Mouse (Mus musculus): ENCODE measurements around the gene Crybg2. TPM values are rescaled to one million over a fixed set of nuclear protein-coding genes. Genes with fewer than 3 reads are reported as not detected.

Crybg2 gene
- polyA plus RNA-seq, 1 experiment from 2014 or later = 4.2 TPM

GRCm38 (mm10) chr4:134114038-134114437 lies 53.4 kb downstream of the Crybg2 start:
- Histone ChIP-seq H3K36me3 (ENCODE audit: control insufficient read depth, insufficient read depth, low read length) (no peaks in the 10 kb centered on the region), H3K27ac (ENCODE audit: low read length) (no peak overlapping the region), H3K27me3 (ENCODE audit: control insufficient read depth, insufficient read depth, low read depth, low read length) (no peaks in the 10 kb centered on the region), H3K4me1 (replicated peaks; ENCODE audit: control insufficient read depth, insufficient read depth, low read length) (no peaks in the 10 kb centered on the region), H3K4me2 (ENCODE audit: low read depth, low read length) (no peak overlapping the region), H3K9ac (ENCODE audit: low read length) (no peak overlapping the region), H3K4me3 (ENCODE audit: low read length) (no peak overlapping the region), H3K9me3 (ENCODE audit: control insufficient read depth, low read length) (no peaks in the 10 kb centered on the region)
- WGBS = 85% methylated on average over 4 of the region's 4 CpGs
- ATAC-seq (ENCODE audit: low read depth) = no peak

- Histone ChIP-seq H3K36me3 (ENCODE audit: control insufficient read depth, insufficient read depth, low read length) (no peaks in the 10 kb centered on the region), H3K4me2 (ENCODE audit: low read depth, low read length) (no peak overlapping the region), H3K27me3 (ENCODE audit: control insufficient read depth, insufficient read depth, low read depth, low read length) (no peaks in the 10 kb centered on the region), H3K4me3 (ENCODE audit: low read length) (no peak overlapping the region), H3K27ac (ENCODE audit: low read length) (peak overlapping the region; percentile 32; the same call in 1 of the 2 replicates), H3K4me1 (replicated peaks; ENCODE audit: control insufficient read depth, insufficient read depth, low read length) (no peaks in the 10 kb centered on the region), H3K9me3 (ENCODE audit: control insufficient read depth, low read length) (no peaks in the 10 kb centered on the region), H3K9ac (ENCODE audit: low read length) (no peak overlapping the region)
- WGBS = 60% methylated on average over 16 of the region's 16 CpGs
- peak; percentile 35 for ATAC-seq (ENCODE audit: low read depth)
Observed at GRCm38 (mm10) chr4:134115215-134116144, 54.9 kb downstream of the Crybg2 start.

GRCm38 (mm10) chr4:134116501-134116900 lies 55.9 kb downstream of the Crybg2 start:
- Histone ChIP-seq H3K4me3 (ENCODE audit: low read length) (no peak overlapping the region), H3K9ac (ENCODE audit: low read length) (no peak overlapping the region), H3K27me3 (ENCODE audit: control insufficient read depth, insufficient read depth, low read depth, low read length) (no peaks in the 10 kb centered on the region), H3K36me3 (ENCODE audit: control insufficient read depth, insufficient read depth, low read length) (no peaks in the 10 kb centered on the region), H3K4me1 (replicated peaks; ENCODE audit: control insufficient read depth, insufficient read depth, low read length) (no peaks in the 10 kb centered on the region), H3K9me3 (ENCODE audit: control insufficient read depth, low read length) (no peaks in the 10 kb centered on the region), H3K4me2 (ENCODE audit: low read depth, low read length) (no peak overlapping the region), H3K27ac (ENCODE audit: low read length) (no peak overlapping the region)
- 59% methylated on average over 2 of the region's 2 CpGs for WGBS
- ATAC-seq (ENCODE audit: low read depth) = no peak

- Histone ChIP-seq H3K36me3 (ENCODE audit: control insufficient read depth, insufficient read depth, low read length) (no peaks in the 10 kb centered on the region), H3K4me1 (replicated peaks; ENCODE audit: control insufficient read depth, insufficient read depth, low read length) (no peaks in the 10 kb centered on the region), H3K27me3 (ENCODE audit: control insufficient read depth, insufficient read depth, low read depth, low read length) (no peaks in the 10 kb centered on the region), H3K9me3 (ENCODE audit: control insufficient read depth, low read length) (no peaks in the 10 kb centered on the region), H3K9ac (ENCODE audit: low read length) (no peak overlapping the region), H3K4me2 (ENCODE audit: low read depth, low read length) (no peak overlapping the region), H3K27ac (ENCODE audit: low read length) (no peak overlapping the region), H3K4me3 (ENCODE audit: low read length) (no peak overlapping the region)
- WGBS = 63% methylated on average over 8 of the region's 8 CpGs
- no peak for ATAC-seq (ENCODE audit: low read depth)
Observed at GRCm38 (mm10) chr4:134117012-134117411, 56.4 kb downstream of the Crybg2 start.

- H3K9ac ChIP-seq (ENCODE audit: low read length) = no peak overlapping the region
- H3K27me3 ChIP-seq (ENCODE audit: control insufficient read depth, insufficient read depth, low read depth, low read length) = no peaks in the 10 kb centered on the region
- H3K27ac ChIP-seq (ENCODE audit: low read length) = no peak overlapping the region
- H3K4me1 ChIP-seq (replicated peaks; ENCODE audit: control insufficient read depth, insufficient read depth, low read length) = no peaks in the 10 kb centered on the region
- 63% methylated on average over 14 of the region's 14 CpGs for WGBS
- H3K9me3 ChIP-seq (ENCODE audit: control insufficient read depth, low read length) = no peaks in the 10 kb centered on the region
- H3K4me3 ChIP-seq (ENCODE audit: low read length) = no peak overlapping the region
- ATAC-seq (ENCODE audit: low read depth) = no peak
- no peaks in the 10 kb centered on the region for H3K36me3 ChIP-seq (ENCODE audit: control insufficient read depth, insufficient read depth, low read length)
- no peak overlapping the region for H3K4me2 ChIP-seq (ENCODE audit: low read depth, low read length)
Observed at GRCm38 (mm10) chr4:134118126-134118800, 57.6 kb downstream of the Crybg2 start.

- WGBS = 55% methylated on average over 5 of the region's 5 CpGs
- Histone ChIP-seq H3K9me3 (ENCODE audit: control insufficient read depth, low read length) (no peaks in the 10 kb centered on the region), H3K27ac (ENCODE audit: low read length) (no peak overlapping the region), H3K9ac (ENCODE audit: low read length) (no peak overlapping the region), H3K4me2 (ENCODE audit: low read depth, low read length) (no peak overlapping the region), H3K4me3 (ENCODE audit: low read length) (no peak overlapping the region), H3K4me1 (replicated peaks; ENCODE audit: control insufficient read depth, insufficient read depth, low read length) (no peaks in the 10 kb centered on the region), H3K27me3 (ENCODE audit: control insufficient read depth, insufficient read depth, low read depth, low read length) (no peaks in the 10 kb centered on the region), H3K36me3 (ENCODE audit: control insufficient read depth, insufficient read depth, low read length) (no peaks in the 10 kb centered on the region)
- no peak for ATAC-seq (ENCODE audit: low read depth)
Observed at GRCm38 (mm10) chr4:134119042-134119441, 58.4 kb downstream of the Crybg2 start.

GRCm38 (mm10) chr4:134119644-134120043 lies 59.0 kb downstream of the Crybg2 start:
- Histone ChIP-seq H3K9ac (ENCODE audit: low read length) (no peak overlapping the region), H3K4me2 (ENCODE audit: low read depth, low read length) (no peak overlapping the region), H3K4me3 (ENCODE audit: low read length) (no peak overlapping the region), H3K27me3 (ENCODE audit: control insufficient read depth, insufficient read depth, low read depth, low read length) (no peaks in the 10 kb centered on the region), H3K27ac (ENCODE audit: low read length) (no peak overlapping the region), H3K9me3 (ENCODE audit: control insufficient read depth, low read length) (no peaks in the 10 kb centered on the region), H3K36me3 (ENCODE audit: control insufficient read depth, insufficient read depth, low read length) (no peaks in the 10 kb centered on the region), H3K4me1 (replicated peaks; ENCODE audit: control insufficient read depth, insufficient read depth, low read length) (no peaks in the 10 kb centered on the region)
- ATAC-seq (ENCODE audit: low read depth) = no peak
- WGBS = 62% methylated on average over 9 of the region's 9 CpGs

GRCm38 (mm10) chr4:134120192-134120805 lies 59.7 kb downstream of the Crybg2 start:
- Histone ChIP-seq H3K4me2 (ENCODE audit: low read depth, low read length) (no peak overlapping the region), H3K27me3 (ENCODE audit: control insufficient read depth, insufficient read depth, low read depth, low read length) (no peaks in the 10 kb centered on the region), H3K9me3 (ENCODE audit: control insufficient read depth, low read length) (no peaks in the 10 kb centered on the region), H3K4me1 (replicated peaks; ENCODE audit: control insufficient read depth, insufficient read depth, low read length) (no peaks in the 10 kb centered on the region), H3K9ac (ENCODE audit: low read length) (no peak overlapping the region), H3K27ac (ENCODE audit: low read length) (no peak overlapping the region), H3K36me3 (ENCODE audit: control insufficient read depth, insufficient read depth, low read length) (no peaks in the 10 kb centered on the region), H3K4me3 (ENCODE audit: low read length) (no peak overlapping the region)
- ATAC-seq (ENCODE audit: low read depth) = no peak
- 78% methylated on average over 6 of the region's 6 CpGs for WGBS

- no peak for ATAC-seq (ENCODE audit: low read depth)
- no peak overlapping the region for H3K27ac ChIP-seq (ENCODE audit: low read length)
- H3K36me3 ChIP-seq (ENCODE audit: control insufficient read depth, insufficient read depth, low read length) = no peaks in the 10 kb centered on the region
- no peaks in the 10 kb centered on the region for H3K27me3 ChIP-seq (ENCODE audit: control insufficient read depth, insufficient read depth, low read depth, low read length)
- no peaks in the 10 kb centered on the region for H3K4me1 ChIP-seq (replicated peaks; ENCODE audit: control insufficient read depth, insufficient read depth, low read length)
- H3K9me3 ChIP-seq (ENCODE audit: control insufficient read depth, low read length) = no peaks in the 10 kb centered on the region
- no peak overlapping the region for H3K4me3 ChIP-seq (ENCODE audit: low read length)
- 76% methylated on average over 4 of the region's 4 CpGs for WGBS
- H3K9ac ChIP-seq (ENCODE audit: low read length) = no peak overlapping the region
- H3K4me2 ChIP-seq (ENCODE audit: low read depth, low read length) = no peak overlapping the region
Observed at GRCm38 (mm10) chr4:134120916-134121315, 60.3 kb downstream of the Crybg2 start.

All from lung, embryonic 16.5 days (tissue).